Mouse (Mus musculus): ENCODE measurements around the gene Gcnt4. TPM values are rescaled to one million over a fixed set of nuclear protein-coding genes. Genes with fewer than 3 reads are reported as not detected.

The Gcnt4 gene
- total and polyA plus RNA-seq, 3 experiments, result 0.04 to 0.13 (median 0.11) TPM

- intact Hi-C loops (cut with DNase I), result no loop called here
Measured at GRCm38 (mm10) chr13:96961366-96962157, 37.1 kb downstream of the Gcnt4 start.

GRCm38 (mm10) chr13:96962801-96963200 lies 38.3 kb downstream of the Gcnt4 start:
- intact Hi-C loops (cut with DNase I), result no loop called here
- TF ChIP-seq POLR2A (IDR thresholded peaks at IDR 0.05; ENCODE audit: insufficient read depth, low read depth, low read length) (no peak), EP300 (IDR thresholded peaks at IDR 0.05; ENCODE audit: insufficient read depth, low read depth, low read length) (no peak), CTCF (IDR thresholded peaks at IDR 0.05) (no peak)
- Histone ChIP-seq H3K4me3 (no peak overlapping the region), H3K79me2 (replicated peaks; ENCODE audit: control insufficient read depth, insufficient read depth, low read length) (no peaks in the 10 kb centered on the region), H3K27me3 (ENCODE audit: control insufficient read depth, insufficient read depth, low read length) (no peaks in the 10 kb centered on the region), H3K4me1 (ENCODE audit: control insufficient read depth, insufficient read depth, low read length) (no peaks in the 10 kb centered on the region), H3K27ac (no peak overlapping the region), H3K36me3 (ENCODE audit: control insufficient read depth, insufficient read depth, low read length) (no peaks in the 10 kb centered on the region), H3K9ac (ENCODE audit: low read depth, low read length) (no peak overlapping the region)
- 82% methylated on average over 5 of the region's 5 CpGs for WGBS
- DNase-seq, result no peak

More at GRCm38 (mm10) chr13:96961366-96962157, 37.1 kb downstream of the Gcnt4 start:
- Histone ChIP-seq H3K9ac (ENCODE audit: low read depth, low read length) (no peak overlapping the region), H3K4me3 (no peak overlapping the region), H3K36me3 (ENCODE audit: control insufficient read depth, insufficient read depth, low read length) (no peaks in the 10 kb centered on the region), H3K79me2 (replicated peaks; ENCODE audit: control insufficient read depth, insufficient read depth, low read length) (no peaks in the 10 kb centered on the region), H3K4me1 (ENCODE audit: control insufficient read depth, insufficient read depth, low read length) (no peaks in the 10 kb centered on the region), H3K27ac (no peak overlapping the region), H3K27me3 (ENCODE audit: control insufficient read depth, insufficient read depth, low read length) (no peaks in the 10 kb centered on the region)
- WGBS, result 72% methylated on average over 9 of the region's 9 CpGs
- no peak for DNase-seq
- TF ChIP-seq CTCF (IDR thresholded peaks at IDR 0.05), result no peak
- TF ChIP-seq POLR2A (IDR thresholded peaks at IDR 0.05; ENCODE audit: insufficient read depth, low read depth, low read length), result no peak
- no peak for TF ChIP-seq EP300 (IDR thresholded peaks at IDR 0.05; ENCODE audit: insufficient read depth, low read depth, low read length)

- Histone ChIP-seq H3K4me3 (no peak overlapping the region), H3K27ac (no peak overlapping the region), H3K27me3 (ENCODE audit: control insufficient read depth, insufficient read depth, low read length) (no peaks in the 10 kb centered on the region), H3K79me2 (replicated peaks; ENCODE audit: control insufficient read depth, insufficient read depth, low read length) (no peaks in the 10 kb centered on the region), H3K4me1 (ENCODE audit: control insufficient read depth, insufficient read depth, low read length) (no peaks in the 10 kb centered on the region), H3K36me3 (ENCODE audit: control insufficient read depth, insufficient read depth, low read length) (no peaks in the 10 kb centered on the region), H3K9ac (ENCODE audit: low read depth, low read length) (no peak overlapping the region)
- no peak for TF ChIP-seq EP300 (IDR thresholded peaks at IDR 0.05; ENCODE audit: insufficient read depth, low read depth, low read length)
- TF ChIP-seq POLR2A (IDR thresholded peaks at IDR 0.05; ENCODE audit: insufficient read depth, low read depth, low read length), result no peak
- no peak for TF ChIP-seq CTCF (IDR thresholded peaks at IDR 0.05)
- WGBS, result 79% methylated on average over 7 of the region's 7 CpGs
- DNase-seq, result no peak
- intact Hi-C loops (cut with DNase I), result no loop called here
Measured at GRCm38 (mm10) chr13:96964981-96965380, 40.5 kb downstream of the Gcnt4 start.

GRCm38 (mm10) chr13:96966210-96967089 lies 42.0 kb downstream of the Gcnt4 start:
- Histone ChIP-seq H3K4me3 (no peak overlapping the region), H3K36me3 (ENCODE audit: control insufficient read depth, insufficient read depth, low read length) (no peaks in the 10 kb centered on the region), H3K27ac (no peak overlapping the region), H3K79me2 (replicated peaks; ENCODE audit: control insufficient read depth, insufficient read depth, low read length) (no peaks in the 10 kb centered on the region), H3K27me3 (ENCODE audit: control insufficient read depth, insufficient read depth, low read length) (no peaks in the 10 kb centered on the region), H3K4me1 (ENCODE audit: control insufficient read depth, insufficient read depth, low read length) (no peaks in the 10 kb centered on the region), H3K9ac (ENCODE audit: low read depth, low read length) (no peak overlapping the region)
- WGBS, result 65% methylated on average over 15 of the region's 15 CpGs
- no peak for DNase-seq
- TF ChIP-seq POLR2A (IDR thresholded peaks at IDR 0.05; ENCODE audit: insufficient read depth, low read depth, low read length), result no peak
- TF ChIP-seq EP300 (IDR thresholded peaks at IDR 0.05; ENCODE audit: insufficient read depth, low read depth, low read length), result no peak
- TF ChIP-seq CTCF (IDR thresholded peaks at IDR 0.05), result no peak
- intact Hi-C loops (cut with DNase I), result no loop called here

GRCm38 (mm10) chr13:96967091-96967490 lies 42.6 kb downstream of the Gcnt4 start:
- Histone ChIP-seq H3K4me3 (no peak overlapping the region), H3K27me3 (ENCODE audit: control insufficient read depth, insufficient read depth, low read length) (no peaks in the 10 kb centered on the region), H3K4me1 (ENCODE audit: control insufficient read depth, insufficient read depth, low read length) (no peaks in the 10 kb centered on the region), H3K36me3 (ENCODE audit: control insufficient read depth, insufficient read depth, low read length) (no peaks in the 10 kb centered on the region), H3K79me2 (replicated peaks; ENCODE audit: control insufficient read depth, insufficient read depth, low read length) (no peaks in the 10 kb centered on the region), H3K9ac (ENCODE audit: low read depth, low read length) (no peak overlapping the region), H3K27ac (no peak overlapping the region)
- intact Hi-C loops (cut with DNase I), result no loop called here
- WGBS, result 63% methylated on average over 5 of the region's 5 CpGs
- no peak for DNase-seq
- TF ChIP-seq POLR2A (IDR thresholded peaks at IDR 0.05; ENCODE audit: insufficient read depth, low read depth, low read length), result no peak
- TF ChIP-seq EP300 (IDR thresholded peaks at IDR 0.05; ENCODE audit: insufficient read depth, low read depth, low read length), result no peak
- TF ChIP-seq CTCF (IDR thresholded peaks at IDR 0.05), result no peak
